In the genomic region with DNA sequence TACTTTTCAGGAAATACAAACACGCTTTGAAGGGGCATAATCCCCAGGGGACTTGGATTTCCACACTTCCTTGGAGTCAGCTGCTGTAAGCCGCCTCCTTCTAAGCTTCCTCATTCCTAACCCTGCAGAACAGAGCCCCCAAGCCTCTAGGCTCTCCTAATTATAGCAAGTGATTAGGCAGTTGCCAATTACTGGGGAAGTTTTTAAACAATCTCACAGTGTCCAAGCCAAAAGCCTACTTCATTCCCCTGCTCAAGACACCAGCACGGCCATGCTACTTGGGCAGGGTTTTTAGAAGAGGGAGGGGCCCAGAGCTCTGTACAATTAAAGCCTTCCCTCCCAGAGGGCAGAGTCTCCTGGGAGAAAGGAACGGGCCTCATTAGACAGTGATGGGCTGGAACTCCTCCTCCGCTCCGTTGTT, we compare ENCODE assay signal across 10 mouse cellular contexts. TPM values are rescaled to one million over a fixed set of nuclear protein-coding genes. Genes with fewer than 3 reads are reported as not detected.
DNase-seq lines count a peak whose midpoint lies in the region; ATAC-seq and TF ChIP-seq lines count a peak whose summit lies in the region.
"Had no signal": no experiment of that assay in that cellular context is flagged by ENCODE, and none has a peak within 500 bp of the region (broad histone marks: within the 10 kb centered on the region; RNA-seq: fewer than 3 reads in every experiment).

No protein-coding gene starts in this region.

- no peak for TF ChIP-seq POLR2A in liver, adult 2 months (IDR thresholded peaks at IDR 0.05; ENCODE audit: extremely low read depth, insufficient read depth, low read length)

- no peak; the same call in 1 of the 2 replicates for ATAC-seq in liver, embryonic 11.5 days (replicated peaks; ENCODE audit: low FRiP score)
- ATAC-seq in forebrain, embryonic 13.5 days: peak; percentile 66
- ATAC-seq in midbrain, embryonic 14.5 days (ENCODE audit: low FRiP score, low TSS enrichment): no peak

- no peak overlapping the region for H3K4me3 ChIP-seq in liver, adult 2 months (ENCODE audit: insufficient read depth, low read depth, low read length)
- no peak overlapping the region for H3K4me3 ChIP-seq in liver, embryonic 11.5 days (ENCODE audit: low read depth, low read length)
- H3K4me3 ChIP-seq in forebrain, embryonic 13.5 days: no peak overlapping the region
- H3K4me3 ChIP-seq in midbrain, embryonic 14.5 days (replicated peaks; ENCODE audit: low read depth, low read length): no peak overlapping the region
- H3K4me3 ChIP-seq: erythroblast, embryonic 14.5 days had no signal

- H3K27me3 ChIP-seq in liver, adult 2 months (ENCODE audit: control insufficient read depth, insufficient read depth, low read length): peaks cover 12% of the 10 kb centered on the region
- H3K27me3 ChIP-seq in liver, embryonic 11.5 days (replicated peaks; ENCODE audit: control insufficient read depth, insufficient read depth, low read length): peaks cover 32% of the 10 kb centered on the region
- H3K27me3 ChIP-seq in forebrain, embryonic 13.5 days: peaks cover 46% of the 10 kb centered on the region
- H3K27me3 ChIP-seq in midbrain, embryonic 14.5 days (ENCODE audit: control insufficient read depth, insufficient read depth, low read length): peaks cover 26% of the 10 kb centered on the region; the same call in 1 of the 2 replicates

- H3K9me3 ChIP-seq in liver, embryonic 11.5 days (ENCODE audit: control insufficient read depth, low read length): no peaks in the 10 kb centered on the region
- H3K9me3 ChIP-seq in forebrain, embryonic 13.5 days (replicated peaks): no peaks in the 10 kb centered on the region
- no peaks in the 10 kb centered on the region for H3K9me3 ChIP-seq in midbrain, embryonic 14.5 days (ENCODE audit: control insufficient read depth, low read length)

- no peak overlapping the region for H3K9ac ChIP-seq in liver, adult 2 months (ENCODE audit: low read depth, low read length)
- H3K9ac ChIP-seq in liver, embryonic 11.5 days (ENCODE audit: low read depth, low read length): no peak overlapping the region
- no peak overlapping the region for H3K9ac ChIP-seq in forebrain, embryonic 13.5 days
- no peak overlapping the region for H3K9ac ChIP-seq in midbrain, embryonic 14.5 days (replicated peaks; ENCODE audit: low read length)

- H3K36me3 ChIP-seq in liver, adult 2 months (ENCODE audit: control insufficient read depth, insufficient read depth, low read length): no peaks in the 10 kb centered on the region
- no peaks in the 10 kb centered on the region for H3K36me3 ChIP-seq in liver, embryonic 11.5 days (ENCODE audit: control insufficient read depth, insufficient read depth, low read length)
- no peaks in the 10 kb centered on the region for H3K36me3 ChIP-seq in forebrain, embryonic 13.5 days (ENCODE audit: poor library complexity, severe bottlenecking)
- no peaks in the 10 kb centered on the region for H3K36me3 ChIP-seq in midbrain, embryonic 14.5 days (ENCODE audit: control insufficient read depth, insufficient read depth, low read length)

- no peak for TF ChIP-seq CTCF in liver, adult 2 months (IDR thresholded peaks at IDR 0.05; ENCODE audit: low read depth, low read length)

- peak; percentile 49 for DNase-seq in liver, adult 2 months (ENCODE audit: extremely low read depth, low read depth, low spot score)
- no peak for DNase-seq in liver, embryonic 11.5 days (ENCODE audit: low spot score)
- peak; percentile 59 for DNase-seq in embryo, embryonic 11 days
- DNase-seq in midbrain, embryonic 14.5 days: peak; percentile 66
- DNase-seq in adrenal gland, adult (ENCODE audit: inconsistent age in 2 of 2, low spot score in 1 of 2): no peak
- no peak for DNase-seq in cerebellum, adult 11 months
- DNase-seq: right cerebral cortex, postnatal 25 days had no signal

- WGBS in liver, adult 2 months: 54% methylated on average over 6 of the region's 6 CpGs
- 40% methylated on average over 6 of the region's 6 CpGs for WGBS in liver, embryonic 11.5 days
- WGBS in forebrain, embryonic 13.5 days: 9% methylated on average over 6 of the region's 6 CpGs
- 11% methylated on average over 6 of the region's 6 CpGs for WGBS in midbrain, embryonic 14.5 days

- H3K27ac ChIP-seq in liver, adult 2 months (replicated peaks; ENCODE audit: insufficient read depth, low read depth, low read length): no peak overlapping the region
- H3K27ac ChIP-seq in liver, embryonic 11.5 days (ENCODE audit: low read depth, low read length): no peak overlapping the region
- H3K27ac ChIP-seq in forebrain, embryonic 13.5 days: no peak overlapping the region
- no peak overlapping the region for H3K27ac ChIP-seq in midbrain, embryonic 14.5 days (replicated peaks; ENCODE audit: low read depth, low read length)

- no peak overlapping the region for H3K4me2 ChIP-seq in liver, embryonic 11.5 days
- no peak overlapping the region for H3K4me2 ChIP-seq in forebrain, embryonic 13.5 days
- no peak overlapping the region for H3K4me2 ChIP-seq in midbrain, embryonic 14.5 days (ENCODE audit: low read length)

- H3K4me1 ChIP-seq in liver, adult 2 months (ENCODE audit: control insufficient read depth, insufficient read depth, low read length): no peaks in the 10 kb centered on the region
- peaks cover 2% of the 10 kb centered on the region; the same call in 1 of the 2 replicates for H3K4me1 ChIP-seq in liver, embryonic 11.5 days (replicated peaks; ENCODE audit: control insufficient read depth, insufficient read depth, low read length)
- H3K4me1 ChIP-seq in forebrain, embryonic 13.5 days: peaks cover 54% of the 10 kb centered on the region
- peaks cover 16% of the 10 kb centered on the region for H3K4me1 ChIP-seq in midbrain, embryonic 14.5 days (ENCODE audit: control insufficient read depth, insufficient read depth, low read length)

- H3K79me2 ChIP-seq in liver, adult 2 months (ENCODE audit: control insufficient read depth, insufficient read depth, low read length): no peaks in the 10 kb centered on the region

RNA-seq across cellular contexts. Expression of a gene that starts 4.1 kb away (rescaled TPM):
- total RNA-seq in liver, adult 2 months (2014; rRNA removed): 0.20 TPM in 1 of 2 replicates, not detected in the other
- polyA plus RNA-seq in liver, adult 2 months (2012; rRNA removed): 0.24 and 0.31 TPM in 2 replicates
- 0.21 and 0.23 TPM in 2 replicates for polyA plus RNA-seq in liver, embryonic 11.5 days (2014; fragmentation: Nextera tagmentation; extraction: Ambion mirVana)
- 3.4 and 3.5 TPM in 2 replicates for polyA plus RNA-seq in forebrain, embryonic 13.5 days (2015; fragmentation: Nextera tagmentation; extraction: Ambion mirVana)
- polyA plus RNA-seq in midbrain, embryonic 14.5 days (2014; fragmentation: Nextera tagmentation; extraction: Ambion mirVana): 9.6 and 10.3 TPM in 2 replicates
- total RNA-seq: MEL had no signal
- polyA plus RNA-seq: erythroblast, embryonic 14.5 days had no signal

Comparison
In these comparisons a context has a peak if more than half of its experiments do, and no peak if none do; other contexts are left out.
1. DNase-seq: peak in liver, adult 2 months (single experiment), embryo, embryonic 11 days (single experiment) and midbrain, embryonic 14.5 days (single experiment); none in liver, embryonic 11.5 days (single experiment), adrenal gland, adult (0 of 2) and cerebellum, adult 11 months (single experiment).